Mouse (Mus musculus): ENCODE measurements at regions not wholly inside any gene's neighbourhood (a gene's known extent, or its start where the extent isn't known, plus 50 kb on each side); places are given as distances from the start of the nearest gene placed in this dataset.

- TF ChIP-seq CTCF (IDR thresholded peaks at IDR 0.05; ENCODE audit: control insufficient read depth, insufficient read depth, low read length) (no peak), POLR2A (IDR thresholded peaks at IDR 0.05; ENCODE audit: borderline replicate concordance, control insufficient read depth, low read depth, low read length) (no peak)
Measured at GRCm38 (mm10) chrX:11647527-11647836, 319.9 kb downstream of the H2al1j start.
